ENCODE assay signal across 9 mouse cellular contexts in the genomic region with DNA sequence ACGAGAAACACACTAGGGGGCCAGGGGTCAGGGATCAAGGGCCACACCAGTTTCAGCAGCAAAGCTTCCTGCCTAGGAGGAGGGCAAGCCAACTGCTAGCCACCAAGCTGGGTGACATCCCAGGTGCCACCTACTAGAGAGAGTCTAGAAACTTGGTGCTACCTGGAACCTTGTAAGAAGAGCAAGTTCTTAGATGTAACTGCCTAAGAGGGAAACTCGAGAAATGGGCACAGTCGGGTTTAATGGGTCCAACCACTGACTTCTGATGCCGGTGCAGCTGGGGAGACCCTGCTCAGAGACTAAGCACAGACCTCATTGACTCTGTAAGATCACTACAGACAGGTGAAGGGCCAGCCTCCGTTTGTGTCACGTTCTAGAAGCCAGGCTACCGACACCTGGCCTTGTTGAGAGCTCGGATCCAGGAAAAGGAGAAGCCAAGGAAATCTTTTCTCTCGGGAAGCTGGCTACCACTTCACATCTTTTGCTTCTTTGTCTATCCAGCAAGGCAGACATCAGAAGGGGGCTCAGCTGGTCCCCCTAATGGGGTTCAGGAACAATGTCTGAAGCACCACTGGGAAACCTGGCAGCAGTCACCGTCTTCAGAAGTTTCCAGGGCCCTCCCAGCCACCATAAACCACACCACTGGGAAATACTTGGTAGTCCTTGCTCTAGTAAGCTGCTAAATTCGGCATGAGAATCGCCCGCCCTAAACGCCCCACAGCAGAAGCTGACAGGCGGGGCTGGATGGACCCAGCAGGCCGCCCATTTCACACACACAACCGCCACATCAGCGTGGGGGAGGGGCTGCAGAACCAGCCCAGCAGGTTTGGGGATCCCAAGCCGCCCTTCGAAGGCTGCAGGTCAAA. TPM values are rescaled to one million over a fixed set of nuclear protein-coding genes. Genes with fewer than 3 reads are reported as not detected.
A peak's percentile ranks its signal among the peaks of the same experiment; 100 is the strongest.
DNase-seq lines count a peak whose midpoint lies in the region; ATAC-seq and TF ChIP-seq lines count a peak whose summit lies in the region.
"Had no signal": no experiment of that assay in that cellular context is flagged by ENCODE, and none has a peak within 500 bp of the region (broad histone marks: within the 10 kb centered on the region; RNA-seq: fewer than 3 reads in every experiment).

No protein-coding gene starts in this region.

- no peak for ATAC-seq in forebrain, embryonic 14.5 days
- peak; percentile 9; the same call in 1 of the 2 replicates for ATAC-seq in megakaryocyte progenitor cell, adult 5-6 weeks (replicated peaks; ENCODE audit: poor library complexity)
- no peak for ATAC-seq in megakaryocyte-erythroid progenitor cell, adult 5-6 weeks (replicated peaks; ENCODE audit: low FRiP score, low TSS enrichment, poor library complexity, severe bottlenecking)

- peaks cover 6% of the 10 kb centered on the region for H3K36me3 ChIP-seq in ES-E14 (ENCODE audit: control insufficient read depth, insufficient read depth, low read length, poor library complexity, severe bottlenecking)
- peaks cover 40% of the 10 kb centered on the region for H3K36me3 ChIP-seq in forebrain, embryonic 14.5 days (ENCODE audit: control insufficient read depth, insufficient read depth, low read length)
- peaks cover 9% of the 10 kb centered on the region for H3K36me3 ChIP-seq in small intestine, adult 2 months (ENCODE audit: control insufficient read depth, insufficient read depth, low read length)

- intact Hi-C loops in left cerebral cortex, postnatal 10 days (cut with DNase I), result no loop called here

- peak overlapping the region; percentile 100 for H3K27ac ChIP-seq in ES-E14 (ENCODE audit: insufficient read depth, low read depth, low read length, poor library complexity, severe bottlenecking)
- peak overlapping the region; percentile 100 for H3K27ac ChIP-seq in forebrain, embryonic 14.5 days (ENCODE audit: low read depth, low read length)
- H3K27ac ChIP-seq in small intestine, adult 2 months (ENCODE audit: insufficient read depth, low read depth, low read length), result peak overlapping the region; percentile 98

- peaks cover 2 to 4% of the 10 kb centered on the region in 2 experiments; a peak in 1 of 4 replicates for H3K4me1 ChIP-seq in ES-E14 (ENCODE audit: control insufficient read depth in 2 of 2, insufficient read depth in 2 of 2, low read length in 2 of 2, poor library complexity in 1 of 2)
- H3K4me1 ChIP-seq in forebrain, embryonic 14.5 days (ENCODE audit: control insufficient read depth, insufficient read depth, low read length), result peaks cover 48% of the 10 kb centered on the region
- peaks cover 23% of the 10 kb centered on the region for H3K4me1 ChIP-seq in small intestine, adult 2 months (ENCODE audit: control insufficient read depth, insufficient read depth, insufficient read length, low read length)

- peak; percentile 80 for DNase-seq in ES-E14 (ENCODE audit: low read depth, low spot score)
- peak; percentile 74 for DNase-seq in c-Kit-positive CD71-positive TER-119-negative erythroid progenitor cells, embryonic 14.5 days (ENCODE audit: low read depth)
- peak; percentile 74 for DNase-seq in forebrain, embryonic 14.5 days (ENCODE audit: low spot score)
- peak; percentile 88 for DNase-seq in heart, postnatal 4 days
- DNase-seq in left cerebral cortex, postnatal 10 days (ENCODE audit: extremely low spot score in 1 of 2, low spot score in 2 of 2), result peak; percentile 61 to 92

- H3K4me2 ChIP-seq in forebrain, embryonic 14.5 days (ENCODE audit: low read length), result peak overlapping the region; percentile 90

- WGBS in forebrain, embryonic 14.5 days, result 2% methylated on average over 20 of the region's 20 CpGs
- under 1% methylated on average over 20 of the region's 20 CpGs for WGBS in small intestine, adult 2 months

- 0 out of 2 replicates have a peak, but pooled peaks have one; percentile 53 for TF ChIP-seq POLR2A in small intestine, adult 2 months (IDR thresholded peaks at IDR 0.05; ENCODE audit: low read depth, low read length)

- H3K27me3 ChIP-seq in forebrain, embryonic 14.5 days (replicated peaks; ENCODE audit: control insufficient read depth, insufficient read depth, low read length), result no peaks in the 10 kb centered on the region
- H3K27me3 ChIP-seq in small intestine, adult 2 months (ENCODE audit: control insufficient read depth, insufficient read depth, low read length), result no peaks in the 10 kb centered on the region

- H3K4me3 ChIP-seq in ES-E14 (ENCODE audit: insufficient read depth in 1 of 2, low read depth in 1 of 2, low read length in 2 of 2, poor library complexity in 1 of 2, severe bottlenecking in 1 of 2), result peak overlapping the region; percentile 67 to 70
- H3K4me3 ChIP-seq in forebrain, embryonic 14.5 days (ENCODE audit: low read depth, low read length), result peak overlapping the region; percentile 94
- H3K4me3 ChIP-seq in small intestine, adult 2 months (ENCODE audit: low read depth, low read length), result peak overlapping the region; percentile 62

- H3K9me3 ChIP-seq in ES-E14 (ENCODE audit: control insufficient read depth, insufficient read depth, low read depth, low read length), result no peaks in the 10 kb centered on the region
- H3K9me3 ChIP-seq in forebrain, embryonic 14.5 days (replicated peaks; ENCODE audit: control insufficient read depth, low read length), result no peaks in the 10 kb centered on the region

- in situ Hi-C loops in ES-E14 (cut with MboI; ENCODE audit: low sequenced_read_pairs in 2 of 2, unreplicated experiment in 2 of 2), result no loop called here

- TF ChIP-seq CTCF in small intestine, adult 2 months (IDR thresholded peaks at IDR 0.05; ENCODE audit: extremely low read depth, insufficient read length, insufficient replicate concordance, low read depth, low read length), result peak; percentile 8; the same call in 1 of the 2 replicates

- H3K9ac ChIP-seq in ES-E14 (ENCODE audit: insufficient read depth, low read depth, low read length, poor library complexity, severe bottlenecking), result peak overlapping the region; percentile 85
- H3K9ac ChIP-seq in forebrain, embryonic 14.5 days (ENCODE audit: low read length), result peak overlapping the region; percentile 100

TF ChIP-seq in ES-E14, 5 proteins besides CTCF, POLR2A, EP300 and RAD21:
- TF ChIP-seq MAFK (IDR thresholded peaks at IDR 0.05; ENCODE audit: insufficient read depth, low read depth, low read length) (peak; percentile 39; the same call in 1 of the 2 replicates), HCFC1 (IDR thresholded peaks at IDR 0.05; ENCODE audit: borderline replicate concordance, insufficient read depth, low read length) (no peak), ZNF384 (IDR thresholded peaks at IDR 0.05; ENCODE audit: low read depth, low read length) (no peak), CHD2 (IDR thresholded peaks at IDR 0.05; ENCODE audit: low read depth, low read length) (peak; percentile 39; the same call in 1 of the 2 replicates)

RNA-seq across cellular contexts. Expression of a gene that starts 4.7 kb away (rescaled TPM):
- 7.6 and 9.8 TPM in 2 replicates for total RNA-seq in ES-E14 (2012; rRNA removed)
- polyA plus RNA-seq in forebrain, embryonic 14.5 days (2014; fragmentation: Nextera tagmentation; extraction: Ambion mirVana), result 8.6 and 11.6 TPM in 2 replicates
- 10 to 100 TPM; 22.2 to 23.0 TPM for total RNA-seq in heart, postnatal 4 days (2021)
- 10 to 100 TPM; 30.3 to 32.6 TPM for total RNA-seq in left cerebral cortex, postnatal 10 days (2021)
- total RNA-seq in megakaryocyte progenitor cell, adult 5-6 weeks (2015), result 27.5 and 28.3 TPM in 2 replicates
- 1.9 and 3.1 TPM in 2 replicates for total RNA-seq in megakaryocyte progenitor cell, adult 5-6 weeks (2017)
- 10.7 and 18.5 TPM in 2 replicates for polyA plus RNA-seq in small intestine, adult 2 months (2012; rRNA removed)
- 37.1 and 43.9 TPM in 2 replicates for total RNA-seq in megakaryocyte-erythroid progenitor cell, adult 5-6 weeks (2014; fragmentation: Nextera tagmentation)
- 2.1 and 3.9 TPM in 2 replicates for total RNA-seq in megakaryocyte-erythroid progenitor cell, adult 5-6 weeks (2017)

RNA-seq across cellular contexts. Expression of a gene that starts 4.8 kb away (rescaled TPM):
- total RNA-seq in ES-E14 (2012; rRNA removed), result 2.3 and 2.5 TPM in 2 replicates
- polyA plus RNA-seq in forebrain, embryonic 14.5 days (2014; fragmentation: Nextera tagmentation; extraction: Ambion mirVana), result 6.8 and 10.5 TPM in 2 replicates
- under 1 TPM; 0.36 to 0.71 TPM for total RNA-seq in heart, postnatal 4 days (2021)
- 10 to 100 TPM; 56.0 to 56.7 TPM for total RNA-seq in left cerebral cortex, postnatal 10 days (2021)
- total RNA-seq in megakaryocyte progenitor cell, adult 5-6 weeks (2015), result 0.42 and 1.0 TPM in 2 replicates
- 0.54 and 1.1 TPM in 2 replicates for total RNA-seq in megakaryocyte progenitor cell, adult 5-6 weeks (2017)
- 28.0 and 91.6 TPM in 2 replicates for polyA plus RNA-seq in small intestine, adult 2 months (2012; rRNA removed)
- 3.2 TPM in 1 of 2 replicates, not detected in the other for total RNA-seq in megakaryocyte-erythroid progenitor cell, adult 5-6 weeks (2014; fragmentation: Nextera tagmentation)
- 0.61 and 1.1 TPM in 2 replicates for total RNA-seq in megakaryocyte-erythroid progenitor cell, adult 5-6 weeks (2017)

RNA-seq across cellular contexts. Expression of a gene that starts 31.9 kb away (rescaled TPM):
- 22.9 and 27.0 TPM in 2 replicates for total RNA-seq in ES-E14 (2012; rRNA removed)
- 52.5 and 63.5 TPM in 2 replicates for polyA plus RNA-seq in forebrain, embryonic 14.5 days (2014; fragmentation: Nextera tagmentation; extraction: Ambion mirVana)
- total RNA-seq in heart, postnatal 4 days (2021), result 10 to 100 TPM; 22.8 to 24.8 TPM
- total RNA-seq in left cerebral cortex, postnatal 10 days (2021), result 10 to 100 TPM; 37.9 to 38.9 TPM
- 22.3 and 23.9 TPM in 2 replicates for total RNA-seq in megakaryocyte progenitor cell, adult 5-6 weeks (2015)
- 15.2 and 19.4 TPM in 2 replicates for total RNA-seq in megakaryocyte progenitor cell, adult 5-6 weeks (2017)
- polyA plus RNA-seq in small intestine, adult 2 months (2012; rRNA removed), result 12.5 and 21.9 TPM in 2 replicates
- total RNA-seq in megakaryocyte-erythroid progenitor cell, adult 5-6 weeks (2014; fragmentation: Nextera tagmentation), result 89.8 and 96.1 TPM in 2 replicates
- total RNA-seq in megakaryocyte-erythroid progenitor cell, adult 5-6 weeks (2017), result 36.0 and 41.0 TPM in 2 replicates

RNA-seq across cellular contexts. Expression of a gene that starts 45.2 kb away (rescaled TPM):
- total RNA-seq in ES-E14 (2012; rRNA removed), result not detected in 2 replicates
- not detected in 2 replicates for polyA plus RNA-seq in forebrain, embryonic 14.5 days (2014; fragmentation: Nextera tagmentation; extraction: Ambion mirVana)
- not detected for total RNA-seq in heart, postnatal 4 days (2021)
- total RNA-seq in left cerebral cortex, postnatal 10 days (2021), result not detected
- not detected in 2 replicates for total RNA-seq in megakaryocyte progenitor cell, adult 5-6 weeks (2015)
- not detected in 2 replicates for total RNA-seq in megakaryocyte progenitor cell, adult 5-6 weeks (2017)
- polyA plus RNA-seq in small intestine, adult 2 months (2012; rRNA removed), result 5.5 and 19.6 TPM in 2 replicates
- not detected in 2 replicates for total RNA-seq in megakaryocyte-erythroid progenitor cell, adult 5-6 weeks (2014; fragmentation: Nextera tagmentation)
- not detected in 2 replicates for total RNA-seq in megakaryocyte-erythroid progenitor cell, adult 5-6 weeks (2017)
- total RNA-seq: layer of hippocampus, adult 8-10 months had no signal

Comparison
In these comparisons a context has a peak if more than half of its experiments do, and no peak if none do; other contexts are left out.
1. RNA of a gene that starts 4.8 kb away (total RNA-seq): 56.0 to 56.7 TPM in left cerebral cortex, postnatal 10 days; 2.3 to 2.5 TPM in ES-E14, 0.61 to 3.2 TPM in megakaryocyte-erythroid progenitor cell, adult 5-6 weeks, 0.42 to 1.1 TPM in megakaryocyte progenitor cell, adult 5-6 weeks and 0.36 to 0.71 TPM in heart, postnatal 4 days; every median in the first group is over 10 times any median in the second.
2. Peak in every context shown above with its lines, with median percentiles within 50 percentile points of each other: DNase-seq, H3K27ac ChIP-seq and H3K4me3 ChIP-seq.